Mouse (Mus musculus) liver, embryonic 12.5 days (tissue): Measurements from ENCODE around the gene S100a1. TPM values are rescaled to one million over a fixed set of nuclear protein-coding genes. Genes with fewer than 3 reads are reported as not detected.

Experiments
- ATAC-seq: fragments of 200-750 bp; cut with Nextera tagmentation; 2 replicates; pipeline ENCODE4 v1.8.0; 2017; ENCODE audit warnings: moderate number of reproducible peaks, mild to moderate bottlenecking, moderate library complexity
- H3K27ac ChIP-seq: fragments of 300-500 bp; sonication (generic); 2 replicates; pipeline ENCODE4 v1.5.1; 2016; ENCODE audit warnings: mild to moderate bottlenecking
- H3K27me3 ChIP-seq: fragments of 300-500 bp; sonication (generic); replicated peaks from 2 replicates; pipeline ENCODE4 v1.6.1; 2016; ENCODE audit warnings: mild to moderate bottlenecking, moderate library complexity
- H3K36me3 ChIP-seq: fragments of 300-500 bp; sonication (generic); 2 replicates; pipeline ENCODE4 v1.6.1; 2016; ENCODE audit warnings: mild to moderate bottlenecking, moderate library complexity
- H3K4me1 ChIP-seq: fragments of 300-500 bp; sonication (generic); 2 replicates; pipeline ENCODE4 v1.6.1; 2016
- H3K4me2 ChIP-seq: fragments of 300-500 bp; sonication (generic); 2 replicates; pipeline ENCODE4 v1.6.1; 2016; ENCODE audit warnings: mild to moderate bottlenecking, moderate library complexity
- H3K4me3 ChIP-seq: fragments of 300-500 bp; sonication (generic); 2 replicates; pipeline ENCODE4 v1.5.1; 2016; ENCODE audit warnings: mild to moderate bottlenecking, moderate library complexity
- H3K9ac ChIP-seq: fragments of 300-500 bp; sonication (generic); 2 replicates; pipeline ENCODE4 v1.6.1; 2016; ENCODE audit warnings: mild to moderate bottlenecking, moderate library complexity
- H3K9me3 ChIP-seq: fragments of 300-500 bp; sonication (generic); replicated peaks from 2 replicates; pipeline ENCODE4 v1.6.1; 2016; ENCODE audit warnings: mild to moderate bottlenecking, moderate library complexity
- WGBS: fragments of 180-500 bp; shearing (Covaris S2); methylation state at CpG from one replicate; pipeline ENCODE4 v1.1.7; 2016; ENCODE audit not compliant: insufficient replicate concordance; 5-methylcytosine and 5-hydroxymethylcytosine counted together
- polyA plus RNA-seq: library from polyadenylated mRNA; unstranded; fragments of >200 nt; fragmentation: Nextera tagmentation; extraction: Ambion mirVana; gene quantifications from 2 replicates; pipeline ENCODE4 v1.2.1, GENCODE M21; 2016

S100a1 gene
- polyA plus RNA-seq, 1 experiment from 2014 or later: 15.0 TPM

- Histone ChIP-seq H3K27me3 (no peaks in the 10 kb centered on the region), H3K36me3 (peaks cover 75% of the 10 kb centered on the region), H3K9me3 (no peaks in the 10 kb centered on the region), H3K27ac (no peak overlapping the region), H3K4me2 (no peak overlapping the region), H3K4me1 (peaks cover 18% of the 10 kb centered on the region), H3K4me3 (no peak overlapping the region), H3K9ac (no peak overlapping the region)
- no peak for ATAC-seq
- 76% methylated on average over 5 of the region's 5 CpGs for WGBS
Observed at GRCm38 (mm10) chr3:90486998-90487397, 27.2 kb downstream of the S100a1 start.

- Histone ChIP-seq H3K36me3 (peaks cover 38% of the 10 kb centered on the region), H3K4me2 (peak within 1 kb of the TSS; percentile 83), H3K4me1 (peaks cover 21% of the 10 kb centered on the region), H3K27ac (peak within 1 kb of the TSS; percentile 86), H3K9ac (peak within 1 kb of the TSS; percentile 89), H3K27me3 (no peaks in the 10 kb centered on the region), H3K4me3 (peak within 1 kb of the TSS; percentile 79), H3K9me3 (no peaks in the 10 kb centered on the region)
- ATAC-seq: peak; percentile 99
- under 1% methylated on average over 45 of the region's 45 CpGs for WGBS
Observed at GRCm38 (mm10) chr3:90475831-90476611, 38.2 kb downstream of the S100a1 start, which contains the start of gene Ilf2. Gene Ilf2, plus strand, starts transcription at chr3:90476126.

- Histone ChIP-seq H3K4me2 (peak overlapping the region; percentile 48), H3K36me3 (peaks cover 30% of the 10 kb centered on the region), H3K4me3 (peak overlapping the region; percentile 47), H3K27me3 (no peaks in the 10 kb centered on the region), H3K9ac (no peak overlapping the region), H3K4me1 (peaks cover 21% of the 10 kb centered on the region), H3K9me3 (no peaks in the 10 kb centered on the region), H3K27ac (no peak overlapping the region)
- 33% methylated on average over 16 of the region's 16 CpGs for WGBS
- no peak for ATAC-seq
Observed at GRCm38 (mm10) chr3:90475151-90475830, 38.9 kb downstream of the S100a1 start.

- no peak overlapping the region for H3K4me3 ChIP-seq
- H3K36me3 ChIP-seq: no peaks in the 10 kb centered on the region
- H3K27ac ChIP-seq: no peak overlapping the region
- no peaks in the 10 kb centered on the region; the same call in 1 of the 2 replicates for H3K9me3 ChIP-seq
- no peak overlapping the region for H3K9ac ChIP-seq
- ATAC-seq: no peak
- WGBS: 24% methylated on average over 3 of the region's 3 CpGs
- peaks cover 19% of the 10 kb centered on the region for H3K27me3 ChIP-seq
- no peak overlapping the region for H3K4me2 ChIP-seq
- peaks cover 9% of the 10 kb centered on the region for H3K4me1 ChIP-seq
Observed at GRCm38 (mm10) chr3:90472213-90472612, 42.0 kb downstream of the S100a1 start.

- Histone ChIP-seq H3K36me3 (no peaks in the 10 kb centered on the region), H3K9me3 (no peaks in the 10 kb centered on the region; the same call in 1 of the 2 replicates), H3K27ac (no peak overlapping the region), H3K27me3 (peaks cover 62% of the 10 kb centered on the region), H3K9ac (no peak overlapping the region), H3K4me3 (no peak overlapping the region), H3K4me1 (peaks cover 17% of the 10 kb centered on the region), H3K4me2 (no peak overlapping the region)
- ATAC-seq: no peak
- 85% methylated on average over 10 of the region's 10 CpGs for WGBS
Observed at GRCm38 (mm10) chr3:90467618-90468300, 46.4 kb downstream of the S100a1 start.

GRCm38 (mm10) chr3:90466311-90466766, 47.9 kb downstream of the S100a1 start:
- peak overlapping the region; percentile 48 for H3K4me3 ChIP-seq
- peak overlapping the region; percentile 72 for H3K4me2 ChIP-seq
- 1% methylated on average over 15 of the region's 15 CpGs for WGBS
- H3K36me3 ChIP-seq: no peaks in the 10 kb centered on the region
- H3K27me3 ChIP-seq: peaks cover 76% of the 10 kb centered on the region
- H3K27ac ChIP-seq: no peak overlapping the region
- peaks cover 17% of the 10 kb centered on the region for H3K4me1 ChIP-seq
- ATAC-seq: no peak
- H3K9ac ChIP-seq: no peak overlapping the region
- H3K9me3 ChIP-seq: no peaks in the 10 kb centered on the region; the same call in 1 of the 2 replicates

GRCm38 (mm10) chr3:90465686-90466310, 48.4 kb downstream of the S100a1 start, which contains the start of gene Npr1:
Gene Npr1, minus strand, starts transcription at chr3:90465866.
- Histone ChIP-seq H3K4me3 (peak within 1 kb of the TSS; percentile 48), H3K36me3 (no peaks in the 10 kb centered on the region), H3K27ac (no peak within 1 kb of the TSS), H3K4me2 (peak within 1 kb of the TSS; percentile 72), H3K9ac (peak within 1 kb of the TSS; percentile 41), H3K4me1 (peaks cover 17% of the 10 kb centered on the region), H3K27me3 (peaks cover 81% of the 10 kb centered on the region), H3K9me3 (no peaks in the 10 kb centered on the region; the same call in 1 of the 2 replicates)
- ATAC-seq: peak; percentile 42
- under 1% methylated on average over 34 of the region's 49 CpGs for WGBS

- H3K4me3 ChIP-seq: peak overlapping the region; percentile 48
- no peak for ATAC-seq
- H3K9me3 ChIP-seq: no peaks in the 10 kb centered on the region; the same call in 1 of the 2 replicates
- WGBS: 3% methylated on average over 74 of the region's 75 CpGs
- H3K4me2 ChIP-seq: peak overlapping the region; percentile 72
- peaks cover 17% of the 10 kb centered on the region for H3K4me1 ChIP-seq
- H3K36me3 ChIP-seq: no peaks in the 10 kb centered on the region
- H3K9ac ChIP-seq: peak overlapping the region; percentile 41
- H3K27ac ChIP-seq: no peak overlapping the region
- H3K27me3 ChIP-seq: peaks cover 88% of the 10 kb centered on the region
Observed at GRCm38 (mm10) chr3:90465081-90465685, 49.0 kb downstream of the S100a1 start.

GRCm38 (mm10) chr3:90464552-90465080, 49.6 kb downstream of the S100a1 start:
- peak overlapping the region; percentile 41; the same call in 1 of the 2 replicates for H3K9ac ChIP-seq
- peaks cover 92% of the 10 kb centered on the region for H3K27me3 ChIP-seq
- ATAC-seq: peak; percentile 21; the same call in 1 of the 2 replicates
- H3K4me3 ChIP-seq: peak overlapping the region; percentile 48
- H3K36me3 ChIP-seq: no peaks in the 10 kb centered on the region
- peak overlapping the region; percentile 72 for H3K4me2 ChIP-seq
- no peak overlapping the region for H3K27ac ChIP-seq
- H3K9me3 ChIP-seq: no peaks in the 10 kb centered on the region; the same call in 1 of the 2 replicates
- peaks cover 17% of the 10 kb centered on the region for H3K4me1 ChIP-seq
- 16% methylated on average over 37 of the region's 37 CpGs for WGBS

GRCm38 (mm10) chr3:90462579-90462978, 51.6 kb downstream of the S100a1 start:
- 32% methylated on average over 6 of the region's 7 CpGs for whole genome bisulfite sequencing
- no peak for ATAC-seq
- H3K27ac ChIP-seq: no peak overlapping the region
- H3K27me3 ChIP-seq: peaks cover 89% of the 10 kb centered on the region
- no peaks in the 10 kb centered on the region; the same call in 1 of the 2 replicates for H3K9me3 ChIP-seq
- no peak overlapping the region for H3K9ac ChIP-seq
- H3K4me2 ChIP-seq: peak overlapping the region; percentile 14; the same call in 1 of the 2 replicates
- H3K4me1 ChIP-seq: peaks cover 17% of the 10 kb centered on the region
- no peak overlapping the region for H3K4me3 ChIP-seq
- H3K36me3 ChIP-seq: no peaks in the 10 kb centered on the region

GRCm38 (mm10) chr3:90461935-90462334, 52.3 kb downstream of the S100a1 start:
- H3K9ac ChIP-seq: no peak overlapping the region
- 70% methylated on average over 3 of the region's 3 CpGs for WGBS
- no peaks in the 10 kb centered on the region for H3K36me3 ChIP-seq
- H3K9me3 ChIP-seq: no peaks in the 10 kb centered on the region
- H3K27me3 ChIP-seq: peaks cover 87% of the 10 kb centered on the region
- peaks cover 17% of the 10 kb centered on the region for H3K4me1 ChIP-seq
- H3K4me2 ChIP-seq: no peak overlapping the region
- H3K27ac ChIP-seq: no peak overlapping the region
- H3K4me3 ChIP-seq: no peak overlapping the region
- ATAC-seq: no peak
